ENCODE assay signal across 26 mouse cellular contexts in the genomic region with DNA sequence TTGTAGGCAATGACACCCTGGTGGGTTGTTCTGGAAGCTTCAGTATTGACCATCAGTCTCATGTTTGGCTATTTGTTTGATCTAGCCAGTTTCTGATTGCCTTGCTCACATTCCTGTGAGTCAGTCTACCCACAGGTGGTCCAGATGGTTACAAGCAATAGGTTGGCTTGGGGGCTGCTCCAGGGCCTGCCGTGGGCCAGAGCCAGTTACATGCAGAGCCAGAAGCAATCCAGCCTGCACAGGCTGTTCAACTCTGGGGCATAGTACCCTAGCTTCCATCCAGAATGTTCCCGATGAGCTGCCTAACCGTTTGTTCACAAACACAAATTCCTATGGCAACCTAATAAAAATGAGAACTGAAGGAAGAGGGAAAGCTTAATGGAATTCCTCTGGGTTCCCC.
DNase-seq lines count a peak whose midpoint lies in the region; ATAC-seq lines count a peak whose summit lies in the region.
"Had no signal": no experiment of that assay in that cellular context is flagged by ENCODE, and none has a peak within 500 bp of the region (broad histone marks: within the 10 kb centered on the region; RNA-seq: fewer than 3 reads in every experiment).

No protein-coding gene starts in this region.

- 31% methylated on average over 3 of the region's 3 CpGs for WGBS in limb, embryonic 12.5 days

- peak; percentile 27 to 45 for DNase-seq in cerebellum, postnatal 25 days
- no peak for DNase-seq in cerebellum, adult 18-20 months
- DNase-seq in layer of hippocampus, adult 9-11 months = peak; percentile 22
- DNase-seq in layer of hippocampus, adult 11-12 months (ENCODE audit: low spot score) = no peak
- peak; percentile 40 for DNase-seq in forelimb bud, embryonic 11.5 days (ENCODE audit: low read depth, low spot score)
- no peak for DNase-seq in adrenal gland, postnatal 14 days
- DNase-seq: adrenal gland, adult 2 months; heart, postnatal 4 days; kidney, adult 8-10 months; kidney, postnatal 10 days; lung, embryonic 14.5 days; retina, postnatal 1 day; right cerebral cortex, postnatal 25 days; thymus, postnatal 14 days had no signal

- H3K4me2 ChIP-seq in limb, embryonic 12.5 days = no peak overlapping the region
- H3K4me2 ChIP-seq: hindbrain, embryonic 15.5 days; intestine, embryonic 15.5 days; limb, embryonic 15.5 days; lung, embryonic 14.5 days; midbrain, embryonic 15.5 days; neural tube, embryonic 13.5 days had no signal

- H3K36me3 ChIP-seq in limb, embryonic 12.5 days = no peaks in the 10 kb centered on the region
- H3K36me3 ChIP-seq: G1E; heart, embryonic 10.5 days; hindbrain, embryonic 15.5 days; intestine, embryonic 15.5 days; limb, embryonic 15.5 days; midbrain, embryonic 15.5 days; neural tube, embryonic 13.5 days had no signal

- H3K9ac ChIP-seq in limb, embryonic 12.5 days (replicated peaks) = no peak overlapping the region
- H3K9ac ChIP-seq: hindbrain, embryonic 15.5 days; intestine, embryonic 15.5 days; limb, embryonic 15.5 days; liver, embryonic 14.5 days; lung, embryonic 14.5 days; midbrain, embryonic 15.5 days; neural tube, embryonic 13.5 days had no signal

- H3K9me3 ChIP-seq in limb, embryonic 12.5 days = no peaks in the 10 kb centered on the region
- H3K9me3 ChIP-seq: G1E; heart, embryonic 10.5 days; hindbrain, embryonic 15.5 days; intestine, embryonic 15.5 days; limb, embryonic 15.5 days; midbrain, embryonic 15.5 days; neural tube, embryonic 13.5 days had no signal

- ATAC-seq in limb, embryonic 12.5 days (ENCODE audit: insufficient number of reproducible peaks, insufficient read depth, low FRiP score, low TSS enrichment, low read depth) = 0 out of 2 replicates have a peak, but pooled peaks have one; percentile 49
- ATAC-seq: forebrain, embryonic 14.5 days; intestine, embryonic 15.5 days; midbrain, embryonic 15.5 days had no signal

- peaks cover 14% of the 10 kb centered on the region for H3K4me1 ChIP-seq in limb, embryonic 12.5 days (replicated peaks)
- H3K4me1 ChIP-seq: heart, embryonic 10.5 days; hindbrain, embryonic 15.5 days; intestine, embryonic 15.5 days; midbrain, embryonic 15.5 days; neural tube, embryonic 13.5 days had no signal

- H3K27me3 ChIP-seq in limb, embryonic 12.5 days = no peaks in the 10 kb centered on the region
- H3K27me3 ChIP-seq: CH12.LX; hindbrain, embryonic 15.5 days; intestine, embryonic 15.5 days; limb, embryonic 15.5 days; midbrain, embryonic 15.5 days; neural tube, embryonic 13.5 days had no signal

- no peak overlapping the region for H3K4me3 ChIP-seq in limb, embryonic 12.5 days (replicated peaks)
- H3K4me3 ChIP-seq: heart, embryonic 10.5 days; hindbrain, embryonic 15.5 days; intestine, embryonic 15.5 days; limb, embryonic 15.5 days; midbrain, embryonic 15.5 days; myocyte; neural tube, embryonic 13.5 days had no signal

- H3K27ac ChIP-seq in limb, embryonic 12.5 days = no peak overlapping the region
- H3K27ac ChIP-seq: heart, embryonic 10.5 days; hindbrain, embryonic 15.5 days; intestine, embryonic 15.5 days; limb, embryonic 15.5 days; liver, embryonic 14.5 days; midbrain, embryonic 15.5 days; neural tube, embryonic 13.5 days had no signal

Comparison
In these comparisons a context has a peak if more than half of its experiments do, and no peak if none do; other contexts are left out.
1. DNase-seq: peak in cerebellum, postnatal 25 days (2 of 2), layer of hippocampus, adult 9-11 months (single experiment) and forelimb bud, embryonic 11.5 days (single experiment); none in cerebellum, adult 18-20 months (0 of 2), layer of hippocampus, adult 11-12 months (single experiment) and adrenal gland, postnatal 14 days (single experiment).